Mouse (Mus musculus) left cerebral cortex, adult 18-20 months (tissue): ENCODE data around the gene Slc51a. TPM values are rescaled to one million over a fixed set of nuclear protein-coding genes. Genes with fewer than 3 reads are reported as not detected.
"Not testable (repeated sequence)": the region's sequence is repeated elsewhere in the genome, so short reads cannot be mapped to it uniquely, and the experiment has no call there.

Source experiments
- DNase-seq, 2 experiments: peaks; one replicate each; pipeline ENCODE4 v3.0.0; 2021 to 2022; ENCODE audit warnings: low spot score in 2 of 2, mixed read lengths in 1 of 2
- total RNA-seq, 2 experiments: library from RNA; stranded (reverse); gene quantifications; 2 replicates each; pipeline ENCODE4 v1.2.3; 2021

Slc51a gene
- total RNA-seq, 2 experiments from 2014 or later = not detected

- no peak for DNase-seq
Measured at GRCm38 (mm10) chr16:32472276-32473015, 15.2 kb downstream of the Slc51a start.

GRCm38 (mm10) chr16:32469404-32470105, 18.1 kb downstream of the Slc51a start:
- no peak for DNase-seq

- DNase-seq = no peak
Measured at GRCm38 (mm10) chr16:32468488-32468887, 19.2 kb downstream of the Slc51a start.

- DNase-seq = no peak
Measured at GRCm38 (mm10) chr16:32464908-32465307, 22.8 kb downstream of the Slc51a start.

GRCm38 (mm10) chr16:32463426-32463825, 24.3 kb downstream of the Slc51a start:
- no peak for DNase-seq

- DNase-seq = no peak
Measured at GRCm38 (mm10) chr16:32462950-32463349, 24.7 kb downstream of the Slc51a start.

GRCm38 (mm10) chr16:32461713-32462112, 26.0 kb downstream of the Slc51a start:
- DNase-seq = no peak

GRCm38 (mm10) chr16:32460518-32460917, 27.2 kb downstream of the Slc51a start:
- no peak for DNase-seq

- DNase-seq = peak in 1 of 2 experiments; percentile 24
Measured at GRCm38 (mm10) chr16:32457589-32458386, 29.9 kb downstream of the Slc51a start.

- DNase-seq = no peak
Measured at GRCm38 (mm10) chr16:32456761-32457160, 30.9 kb downstream of the Slc51a start.

- no peak for DNase-seq
Measured at GRCm38 (mm10) chr16:32456086-32456485, 31.6 kb downstream of the Slc51a start.

GRCm38 (mm10) chr16:32454646-32455045, 33.0 kb downstream of the Slc51a start:
- DNase-seq = no peak

GRCm38 (mm10) chr16:32453102-32453501, 34.6 kb downstream of the Slc51a start:
- DNase-seq = no peak

GRCm38 (mm10) chr16:32450133-32450532, 37.5 kb downstream of the Slc51a start:
- no peak for DNase-seq

- DNase-seq = no peak
Measured at GRCm38 (mm10) chr16:32449665-32450064, 38.0 kb downstream of the Slc51a start.

- DNase-seq = no peak
Measured at GRCm38 (mm10) chr16:32446563-32447138, 41.0 kb downstream of the Slc51a start.

- no peak for DNase-seq
Measured at GRCm38 (mm10) chr16:32445558-32445957, 42.1 kb downstream of the Slc51a start.

- DNase-seq = not testable (repeated sequence)
Measured at GRCm38 (mm10) chr16:32444615-32445014, 43.1 kb downstream of the Slc51a start.

GRCm38 (mm10) chr16:32441432-32441831, 46.2 kb downstream of the Slc51a start:
- no peak for DNase-seq

- no peak for DNase-seq
Measured at GRCm38 (mm10) chr16:32437266-32437665, 50.4 kb downstream of the Slc51a start.

- no peak for DNase-seq
Measured at GRCm38 (mm10) chr16:32436657-32437056, 51.0 kb downstream of the Slc51a start.
